Mouse (Mus musculus) G1E (cell line): ENCODE measurements at regions not wholly inside any gene's neighbourhood (a gene's known extent, or its start where the extent isn't known, plus 50 kb on each side); places are given as distances from the start of the nearest gene placed in this dataset.

Experiments
- CTCF ChIP-seq: IDR thresholded peaks from 2 replicates; pipeline ENCODE4 v1.5.1; 2012; ENCODE audit warnings: low read depth, low read length, inconsistent platforms, mixed read lengths
- GATA1 ChIP-seq: IDR thresholded peaks from 2 replicates; pipeline ENCODE4 v1.6.1; 2012; ENCODE audit warnings: borderline replicate concordance, low read length, inconsistent platforms, mixed read lengths
- GATA2 ChIP-seq: IDR thresholded peaks from 2 replicates; pipeline ENCODE4 v1.6.1; 2012; ENCODE audit warnings: low read depth, low read length, inconsistent platforms, borderline replicate concordance
- POLR2AphosphoS5 ChIP-seq: IDR thresholded peaks from 2 replicates; pipeline ENCODE4 v1.6.1; 2012; ENCODE audit warnings: low read depth, low read length, inconsistent platforms; ENCODE audit not compliant: insufficient replicate concordance
- TAL1 ChIP-seq: conservative IDR thresholded peaks from 2 replicates; pipeline ENCODE4 v1.6.1; 2012; ENCODE audit warnings: low read depth, low read length, inconsistent platforms, mixed read lengths

- TF ChIP-seq CTCF (no peak), TAL1 (no peak), POLR2AphosphoS5 (no peak), GATA1 (no peak), GATA2 (no peak)
Observed at GRCm38 (mm10) chr4:135036764-135037163, 83.7 kb upstream of the Runx3 start.
